ENCODE assay signal across 9 mouse cellular contexts in the genomic region with DNA sequence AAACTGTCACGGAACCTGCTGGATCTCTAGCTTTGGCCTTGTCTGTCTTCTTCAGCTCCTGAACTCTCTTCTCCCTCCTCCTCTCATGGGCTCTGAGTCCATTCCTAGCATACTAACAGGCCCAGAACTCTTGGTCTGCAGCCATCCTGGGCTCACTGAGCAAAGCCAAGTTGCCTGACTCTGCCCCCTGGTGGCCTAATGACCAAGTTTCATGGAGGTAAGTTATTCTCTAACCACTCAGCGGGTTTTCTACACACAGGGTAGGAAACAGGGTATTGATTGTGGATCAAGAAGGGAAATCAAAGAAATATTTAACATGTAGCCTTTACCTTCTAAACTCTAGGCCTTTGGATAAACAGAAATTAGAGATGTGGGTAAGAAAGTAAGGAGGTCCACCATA. TPM values are rescaled to one million over a fixed set of nuclear protein-coding genes. Genes with fewer than 3 reads are reported as not detected.
A peak's percentile ranks its signal among the peaks of the same experiment; 100 is the strongest.
DNase-seq lines count a peak whose midpoint lies in the region; ATAC-seq and TF ChIP-seq lines count a peak whose summit lies in the region.
"Had no signal": no experiment of that assay in that cellular context is flagged by ENCODE, and none has a peak within 500 bp of the region (broad histone marks: within the 10 kb centered on the region; RNA-seq: fewer than 3 reads in every experiment).

A gene (plus strand): TSS at position 21 of the 400 bp plus-strand sequence.

- no peak within 1 kb of the TSS for H3K9ac ChIP-seq in forebrain, embryonic 14.5 days (ENCODE audit: low read length)
- H3K9ac ChIP-seq in heart, postnatal 0 days (replicated peaks; ENCODE audit: low read depth, low read length), result no peak within 1 kb of the TSS
- H3K9ac ChIP-seq: hindbrain, embryonic 15.5 days had no signal

- no peak for TF ChIP-seq EP300 in heart, postnatal 0 days (IDR thresholded peaks at IDR 0.05; ENCODE audit: low read depth)

- H3K27me3 ChIP-seq in forebrain, embryonic 14.5 days (replicated peaks; ENCODE audit: control insufficient read depth, insufficient read depth, low read length), result no peaks in the 10 kb centered on the region
- no peaks in the 10 kb centered on the region for H3K27me3 ChIP-seq in heart, postnatal 0 days (ENCODE audit: control insufficient read depth, insufficient read depth, low read length)
- H3K27me3 ChIP-seq: hindbrain, embryonic 15.5 days had no signal

- H3K36me3 ChIP-seq in forebrain, embryonic 14.5 days (ENCODE audit: control insufficient read depth, insufficient read depth, low read length), result no peaks in the 10 kb centered on the region
- no peaks in the 10 kb centered on the region for H3K36me3 ChIP-seq in heart, postnatal 0 days (replicated peaks; ENCODE audit: control insufficient read depth, insufficient read depth, low read length)
- H3K36me3 ChIP-seq: hindbrain, embryonic 15.5 days had no signal

- peak; percentile 69 for ATAC-seq in forebrain, embryonic 14.5 days
- peak; percentile 70 for ATAC-seq in heart, postnatal 0 days (ENCODE audit: insufficient read depth, low read depth)
- ATAC-seq in neutrophil, adult 5-6 weeks (ENCODE audit: extremely low read depth, insufficient number of reproducible peaks, low FRiP score, poor library complexity, severe bottlenecking), result peak; percentile 78

- WGBS in forebrain, embryonic 14.5 days, result 30% methylated on average over 2 of the region's 2 CpGs
- 32% methylated on average over 2 of the region's 2 CpGs for WGBS in heart, postnatal 0 days
- 40% methylated on average over 2 of the region's 2 CpGs for WGBS in large intestine, adult 2 months

- no peak within 1 kb of the TSS for H3K4me3 ChIP-seq in forebrain, embryonic 14.5 days (ENCODE audit: low read depth, low read length)
- no peak within 1 kb of the TSS for H3K4me3 ChIP-seq in heart, postnatal 0 days (ENCODE audit: low read depth, low read length)
- H3K4me3 ChIP-seq: hindbrain, embryonic 15.5 days had no signal

- H3K27ac ChIP-seq in forebrain, embryonic 14.5 days (ENCODE audit: low read depth, low read length), result no peak within 1 kb of the TSS
- H3K27ac ChIP-seq in heart, postnatal 0 days (ENCODE audit: low read depth), result peak within 1 kb of the TSS; percentile 61
- H3K27ac ChIP-seq: hindbrain, embryonic 15.5 days had no signal

- H3K9me3 ChIP-seq in forebrain, embryonic 14.5 days (replicated peaks; ENCODE audit: control insufficient read depth, low read length), result no peaks in the 10 kb centered on the region
- H3K9me3 ChIP-seq in heart, postnatal 0 days (replicated peaks; ENCODE audit: control insufficient read depth, low read length), result no peaks in the 10 kb centered on the region
- H3K9me3 ChIP-seq: hindbrain, embryonic 15.5 days had no signal

- H3K4me2 ChIP-seq in forebrain, embryonic 14.5 days (ENCODE audit: low read length), result no peak within 1 kb of the TSS
- 0 out of 2 replicates have a peak within 1 kb of the TSS, but pooled peaks have one; percentile 17 for H3K4me2 ChIP-seq in heart, postnatal 0 days (ENCODE audit: low read depth, low read length)
- H3K4me2 ChIP-seq: hindbrain, embryonic 15.5 days had no signal

- TF ChIP-seq CTCF in heart, postnatal 0 days (IDR thresholded peaks at IDR 0.05; ENCODE audit: low read depth), result peak; percentile 91

- H3K4me1 ChIP-seq in forebrain, embryonic 14.5 days (ENCODE audit: control insufficient read depth, insufficient read depth, low read length), result no peaks in the 10 kb centered on the region
- peaks cover 4% of the 10 kb centered on the region for H3K4me1 ChIP-seq in heart, postnatal 0 days (ENCODE audit: control insufficient read depth, insufficient read depth)
- H3K4me1 ChIP-seq: hindbrain, embryonic 15.5 days had no signal

- peak; percentile 75 for DNase-seq in ES-CJ7 (ENCODE audit: low read depth, low spot score)
- peak; percentile 73 for DNase-seq in c-Kit-positive CD71-positive TER-119-positive erythroid progenitor cells, embryonic 14.5 days (ENCODE audit: low spot score)
- DNase-seq in forebrain, embryonic 14.5 days (ENCODE audit: low spot score), result peak; percentile 84
- peak; percentile 85 for DNase-seq in heart, postnatal 0 days (ENCODE audit: low spot score)
- peak; percentile 60 for DNase-seq in large intestine, adult 2 months (ENCODE audit: low read depth, low spot score)
- peak; percentile 81 to 85 for DNase-seq in lung, adult 18-20 months
- DNase-seq in thymus, adult 18-20 months, result peak; percentile 38 to 57

RNA-seq across cellular contexts. Expression of the gene that starts here (rescaled TPM):
- polyA plus RNA-seq in forebrain, embryonic 14.5 days (2014; fragmentation: Nextera tagmentation; extraction: Ambion mirVana), result not detected in 2 replicates
- not detected in 2 replicates for total RNA-seq in heart, postnatal 0 days (2014; rRNA removed; ENCODE audit: low replicate concordance)
- not detected in 2 replicates for polyA plus RNA-seq in heart, postnatal 0 days (2015; fragmentation: Nextera tagmentation; extraction: Ambion mirVana)
- polyA plus RNA-seq in large intestine, adult 2 months (2012; rRNA removed), result 0.12 and 0.15 TPM in 2 replicates
- total RNA-seq in neutrophil, adult 5-6 weeks (2017), result not detected in 2 replicates
- polyA plus RNA-seq: hindbrain, embryonic 15.5 days had no signal

Comparison
In these comparisons a context has a peak if more than half of its experiments do, and no peak if none do; other contexts are left out.
1. Peak in DNase-seq and ATAC-seq in forebrain, embryonic 14.5 days; RNA of the gene not detected or under 1 TPM.
2. Peak in DNase-seq, ATAC-seq, H3K27ac ChIP-seq and H3K4me2 ChIP-seq in heart, postnatal 0 days; RNA of the gene not detected or under 1 TPM.
3. Peak in DNase-seq in large intestine, adult 2 months; RNA of the gene not detected or under 1 TPM.
4. Peak in ATAC-seq in neutrophil, adult 5-6 weeks; RNA of the gene not detected or under 1 TPM.